Mouse (Mus musculus): ENCODE results near the gene Otop2. TPM values are rescaled to one million over a fixed set of nuclear protein-coding genes. Genes with fewer than 3 reads are reported as not detected.

Otop2 gene
- polyA plus RNA-seq, 1 experiment from 2014 or later: 0.20 TPM

DNA sequence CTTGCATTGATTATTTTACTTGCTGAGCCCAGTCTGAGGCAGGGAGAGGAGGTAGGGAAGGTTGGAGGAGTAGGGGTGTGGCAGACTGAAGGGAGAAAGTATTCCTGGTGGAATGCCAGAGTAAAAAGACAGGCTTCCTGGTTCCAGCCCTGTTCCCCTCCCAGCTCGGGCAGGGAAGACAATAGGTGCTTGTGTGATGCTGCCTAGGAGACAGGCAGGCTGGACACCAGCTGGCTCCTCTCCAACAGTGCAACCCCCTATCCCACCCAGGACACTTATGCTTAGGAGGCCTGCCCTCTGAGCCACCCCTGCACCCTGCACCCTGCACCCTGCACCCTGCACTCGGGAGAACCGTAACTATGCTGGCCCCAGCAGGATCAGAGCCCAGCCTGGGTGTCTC lies 52.3 kb downstream of the Otop2 start:
- Histone ChIP-seq H3K27me3 (peaks cover 37% of the 10 kb centered on the region), H3K9ac (peak overlapping the region; percentile 16; the same call in 1 of the 2 replicates)
- no peak for ATAC-seq (ENCODE audit: insufficient number of reproducible peaks, insufficient read depth, low FRiP score, low TSS enrichment, low read depth)

DNA sequence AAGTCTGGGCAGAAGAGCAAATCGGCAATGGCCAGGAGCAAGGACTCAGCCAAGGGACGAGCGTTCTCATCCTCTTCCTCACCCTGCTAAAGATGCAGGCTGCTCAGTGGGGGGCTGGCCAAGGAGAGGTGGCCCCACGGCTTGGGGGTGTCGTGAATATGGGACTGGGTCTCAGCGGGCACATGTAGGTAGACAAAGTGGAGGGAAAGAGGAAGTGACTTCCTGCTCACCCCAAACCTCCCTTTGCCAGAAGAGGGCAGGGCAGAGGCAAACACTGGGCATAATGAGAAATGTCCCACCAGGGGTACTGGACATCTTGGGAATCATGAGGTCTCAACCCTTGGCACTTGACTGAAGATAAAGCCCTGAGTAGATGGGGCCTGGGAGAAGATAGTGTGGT lies 52.8 kb downstream of the Otop2 start:
- Histone ChIP-seq H3K4me1 (peaks cover 12% of the 10 kb centered on the region), H3K4me3 (no peak overlapping the region), H3K27ac (no peak overlapping the region; the same call in 1 of the 2 replicates), H3K4me2 (no peak overlapping the region), H3K9ac (peak overlapping the region; percentile 16; the same call in 1 of the 2 replicates), H3K9me3 (no peaks in the 10 kb centered on the region), H3K27me3 (peaks cover 38% of the 10 kb centered on the region), H3K36me3 (no peaks in the 10 kb centered on the region)
- 73% methylated on average over 6 of the region's 6 CpGs for WGBS
- ATAC-seq (ENCODE audit: insufficient number of reproducible peaks, insufficient read depth, low FRiP score, low TSS enrichment, low read depth): no peak

More for the DNA sequence above, 52.3 kb downstream of the Otop2 start:
- Histone ChIP-seq H3K9me3 (no peaks in the 10 kb centered on the region), H3K4me1 (peaks cover 12% of the 10 kb centered on the region), H3K4me3 (no peak overlapping the region), H3K4me2 (no peak overlapping the region), H3K36me3 (no peaks in the 10 kb centered on the region), H3K27ac (no peak overlapping the region; the same call in 1 of the 2 replicates)
- 34% methylated on average over 3 of the region's 3 CpGs for WGBS

GRCm38 (mm10) chr11:115364136-115364535 lies 57.2 kb downstream of the Otop2 start:
- Histone ChIP-seq H3K27me3 (peaks cover 51% of the 10 kb centered on the region), H3K27ac (no peak overlapping the region), H3K9ac (no peak overlapping the region), H3K4me2 (no peak overlapping the region), H3K9me3 (no peaks in the 10 kb centered on the region), H3K36me3 (no peaks in the 10 kb centered on the region), H3K4me1 (peaks cover 17% of the 10 kb centered on the region), H3K4me3 (no peak overlapping the region)
- WGBS: 75% methylated on average over 3 of the region's 3 CpGs
- ATAC-seq (ENCODE audit: insufficient number of reproducible peaks, insufficient read depth, low FRiP score, low TSS enrichment, low read depth): no peak

DNA sequence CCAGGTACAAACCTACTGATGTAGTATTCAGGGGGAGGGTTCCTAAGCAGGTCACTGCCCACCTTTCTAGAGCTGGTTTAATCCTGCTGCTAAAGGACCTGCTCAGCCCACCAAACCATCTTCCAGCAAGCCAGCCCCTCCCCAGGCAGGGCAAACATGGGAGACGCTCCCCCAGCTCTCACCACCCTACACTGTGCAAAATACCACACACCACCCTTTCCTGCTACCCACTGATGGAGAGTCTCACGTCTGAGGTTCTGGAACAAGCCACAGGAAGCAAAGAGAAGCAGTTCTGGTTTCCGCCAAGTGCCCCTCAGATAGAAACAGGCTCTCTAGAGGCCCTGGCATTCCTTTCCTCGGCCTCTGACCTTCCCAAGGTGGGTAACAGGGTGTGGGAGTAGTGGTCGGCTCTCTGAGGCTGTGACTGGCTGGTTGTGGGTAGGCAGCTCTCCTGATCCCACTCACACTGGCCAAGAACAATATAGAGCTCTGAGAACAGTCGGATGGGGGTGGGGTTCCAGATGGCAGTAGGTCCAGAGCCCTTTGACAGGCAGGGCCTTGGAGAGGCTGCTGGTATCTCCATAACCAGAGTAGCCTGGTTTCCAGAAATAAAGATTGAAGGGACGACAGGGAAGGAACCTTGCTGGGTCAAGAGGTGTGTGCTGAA lies 59.2 kb downstream of the Otop2 start:
- H3K4me2 ChIP-seq: 0 out of 2 replicates have a peak overlapping the region, but pooled peaks have one; percentile 7
- no peak overlapping the region for H3K27ac ChIP-seq
- H3K27me3 ChIP-seq: peaks cover 71% of the 10 kb centered on the region
- no peaks in the 10 kb centered on the region for H3K9me3 ChIP-seq
- H3K4me1 ChIP-seq: peaks cover 12% of the 10 kb centered on the region
- no peak for ATAC-seq (ENCODE audit: insufficient number of reproducible peaks, insufficient read depth, low FRiP score, low TSS enrichment, low read depth)
- no peaks in the 10 kb centered on the region for H3K36me3 ChIP-seq
- H3K9ac ChIP-seq: no peak overlapping the region
- 41% methylated on average over 7 of the region's 7 CpGs for WGBS
- H3K4me3 ChIP-seq: peak overlapping the region; percentile 46; the same call in 1 of the 2 replicates

DNA sequence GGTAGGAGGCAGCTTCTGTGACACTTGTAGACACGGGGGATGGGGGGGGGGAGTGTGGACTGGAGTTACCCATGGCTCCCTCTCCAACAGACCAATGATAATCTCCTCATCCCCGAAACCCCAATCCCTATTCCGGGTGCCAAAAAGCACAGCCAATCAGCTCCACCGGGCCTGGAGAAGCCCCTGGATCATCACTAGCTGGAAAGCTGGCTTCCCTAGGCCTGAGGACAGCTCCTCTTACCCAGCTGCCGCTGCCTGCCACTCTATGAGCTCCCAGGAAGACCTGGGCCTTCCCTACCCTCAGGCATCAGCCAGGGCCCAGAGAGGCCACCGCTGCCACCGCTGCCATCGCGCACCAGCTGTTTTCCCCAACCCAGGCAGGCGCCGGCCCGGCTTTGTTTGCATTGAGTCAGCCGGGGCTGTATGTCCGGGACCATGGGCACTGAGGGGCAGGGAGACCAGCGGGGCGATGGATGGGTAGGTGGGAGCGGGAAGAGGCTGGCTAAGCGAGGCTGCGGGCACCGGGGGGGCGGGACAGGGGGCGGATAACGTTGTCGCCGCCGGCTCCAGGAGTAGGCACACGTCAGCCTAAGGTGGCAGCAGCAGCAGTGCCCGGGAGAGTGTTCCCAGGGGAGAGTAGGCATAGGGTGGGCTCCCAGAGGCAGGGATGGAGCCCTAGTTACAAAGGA lies 59.9 kb downstream of the Otop2 start:
- H3K9ac ChIP-seq: peak overlapping the region; percentile 61
- WGBS: 2% methylated on average over 28 of the region's 28 CpGs
- H3K27ac ChIP-seq: no peak overlapping the region
- peaks cover 12% of the 10 kb centered on the region for H3K4me1 ChIP-seq
- H3K4me2 ChIP-seq: peak overlapping the region; percentile 83
- no peaks in the 10 kb centered on the region for H3K36me3 ChIP-seq
- H3K9me3 ChIP-seq: no peaks in the 10 kb centered on the region
- peaks cover 78% of the 10 kb centered on the region for H3K27me3 ChIP-seq
- 0 out of 2 replicates have a peak, but pooled peaks have one; percentile 23 for ATAC-seq (ENCODE audit: insufficient number of reproducible peaks, insufficient read depth, low FRiP score, low TSS enrichment, low read depth)
- H3K4me3 ChIP-seq: peak overlapping the region; percentile 46

- WGBS: under 1% methylated on average over 39 of the region's 39 CpGs
- no peaks in the 10 kb centered on the region for H3K9me3 ChIP-seq
- peak within 1 kb of the TSS; percentile 83 for H3K4me2 ChIP-seq
- peak within 1 kb of the TSS; percentile 46 for H3K4me3 ChIP-seq
- no peaks in the 10 kb centered on the region for H3K36me3 ChIP-seq
- no peak for ATAC-seq (ENCODE audit: insufficient number of reproducible peaks, insufficient read depth, low FRiP score, low TSS enrichment, low read depth)
- H3K27ac ChIP-seq: no peak within 1 kb of the TSS
- peaks cover 84% of the 10 kb centered on the region for H3K27me3 ChIP-seq
- H3K4me1 ChIP-seq: peaks cover 12% of the 10 kb centered on the region
- H3K9ac ChIP-seq: peak within 1 kb of the TSS; percentile 61
Observed at GRCm38 (mm10) chr11:115367395-115367944, 60.5 kb downstream of the Otop2 start, which contains the start of gene Hid1. TSS of gene Hid1 (minus strand) at chr11:115367756.

GRCm38 (mm10) chr11:115370368-115370767 lies 63.4 kb downstream of the Otop2 start:
- no peak overlapping the region for H3K4me2 ChIP-seq
- H3K9me3 ChIP-seq: no peaks in the 10 kb centered on the region
- 61% methylated on average over 7 of the region's 7 CpGs for WGBS
- H3K27ac ChIP-seq: no peak overlapping the region
- peaks cover 97% of the 10 kb centered on the region for H3K27me3 ChIP-seq
- ATAC-seq (ENCODE audit: insufficient number of reproducible peaks, insufficient read depth, low FRiP score, low TSS enrichment, low read depth): no peak
- no peaks in the 10 kb centered on the region for H3K36me3 ChIP-seq
- H3K4me1 ChIP-seq: peaks cover 23% of the 10 kb centered on the region
- no peak overlapping the region for H3K4me3 ChIP-seq
- no peak overlapping the region for H3K9ac ChIP-seq

DNA sequence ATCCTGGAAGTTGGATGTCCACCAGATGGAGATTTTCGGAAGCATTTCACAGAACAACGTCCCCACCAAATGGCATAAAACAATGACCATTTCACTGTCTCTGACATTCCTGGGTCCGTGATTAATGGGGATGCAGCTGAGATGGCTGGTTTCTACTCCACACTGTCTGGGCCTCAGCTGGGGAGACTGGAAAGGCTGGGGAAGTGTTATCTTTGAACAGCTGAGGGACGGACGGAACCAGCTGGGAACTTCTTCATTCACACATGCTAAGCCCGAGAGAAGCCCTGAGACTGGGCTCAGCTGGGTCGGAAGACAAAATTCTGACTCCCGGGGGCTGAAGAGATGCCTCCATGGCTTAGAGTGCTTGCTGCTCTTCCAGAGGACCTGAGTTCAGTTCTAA lies 64.4 kb downstream of the Otop2 start:
- H3K36me3 ChIP-seq: no peaks in the 10 kb centered on the region
- peaks cover 23% of the 10 kb centered on the region for H3K4me1 ChIP-seq
- no peak overlapping the region for H3K4me3 ChIP-seq
- no peak overlapping the region for H3K27ac ChIP-seq
- 66% methylated on average over 8 of the region's 8 CpGs for WGBS
- H3K4me2 ChIP-seq: no peak overlapping the region
- peaks cover 96% of the 10 kb centered on the region for H3K27me3 ChIP-seq
- H3K9ac ChIP-seq: no peak overlapping the region
- no peaks in the 10 kb centered on the region for H3K9me3 ChIP-seq
- no peak for ATAC-seq (ENCODE audit: insufficient number of reproducible peaks, insufficient read depth, low FRiP score, low TSS enrichment, low read depth)

- Histone ChIP-seq H3K27ac (no peak overlapping the region), H3K36me3 (no peaks in the 10 kb centered on the region), H3K4me2 (no peak overlapping the region), H3K4me1 (peaks cover 18% of the 10 kb centered on the region), H3K9ac (no peak overlapping the region), H3K27me3 (peaks cover 93% of the 10 kb centered on the region), H3K4me3 (no peak overlapping the region), H3K9me3 (no peaks in the 10 kb centered on the region)
- WGBS: 66% methylated on average over 1 of the region's 1 CpGs
- ATAC-seq (ENCODE audit: insufficient number of reproducible peaks, insufficient read depth, low FRiP score, low TSS enrichment, low read depth): no peak
Observed at GRCm38 (mm10) chr11:115372015-115372414, 65.1 kb downstream of the Otop2 start.

DNA sequence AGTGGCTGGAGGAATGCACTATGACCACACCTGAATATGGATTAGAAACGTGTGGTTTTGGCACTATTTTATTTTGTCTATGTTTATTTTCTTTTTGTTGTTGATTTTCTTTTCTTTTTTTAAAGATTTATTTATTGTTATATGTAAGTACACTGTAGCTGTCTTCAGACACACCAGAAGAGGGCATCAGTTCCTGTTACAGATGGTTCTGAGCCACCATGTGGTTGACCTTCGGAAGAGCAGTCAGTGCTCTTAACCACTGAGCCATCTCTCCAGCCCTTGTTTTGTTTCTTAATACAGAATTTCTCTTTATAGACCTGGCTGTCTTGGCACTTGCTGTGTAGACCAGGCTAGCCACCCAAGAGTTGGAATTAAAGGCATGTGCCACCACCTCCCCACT lies 65.8 kb downstream of the Otop2 start:
- ATAC-seq (ENCODE audit: insufficient number of reproducible peaks, insufficient read depth, low FRiP score, low TSS enrichment, low read depth): no peak
- no peak overlapping the region for H3K4me3 ChIP-seq
- H3K27ac ChIP-seq: no peak overlapping the region
- H3K27me3 ChIP-seq: peaks cover 86% of the 10 kb centered on the region
- H3K4me1 ChIP-seq: peaks cover 11% of the 10 kb centered on the region
- WGBS: 47% methylated on average over 2 of the region's 2 CpGs
- no peak overlapping the region for H3K4me2 ChIP-seq
- H3K36me3 ChIP-seq: no peaks in the 10 kb centered on the region
- H3K9ac ChIP-seq: no peak overlapping the region
- H3K9me3 ChIP-seq: no peaks in the 10 kb centered on the region

GRCm38 (mm10) chr11:115373805-115374694 lies 67.1 kb downstream of the Otop2 start:
- Histone ChIP-seq H3K4me3 (peak overlapping the region; percentile 45), H3K4me2 (peak overlapping the region; percentile 74), H3K9ac (peak overlapping the region; percentile 67), H3K36me3 (no peaks in the 10 kb centered on the region), H3K9me3 (no peaks in the 10 kb centered on the region), H3K4me1 (peaks cover 11% of the 10 kb centered on the region), H3K27ac (no peak overlapping the region), H3K27me3 (peaks cover 75% of the 10 kb centered on the region)
- WGBS: 3% methylated on average over 30 of the region's 30 CpGs
- no peak for ATAC-seq (ENCODE audit: insufficient number of reproducible peaks, insufficient read depth, low FRiP score, low TSS enrichment, low read depth)
